Mouse (Mus musculus) ES-E14 (cell line): Measurements from ENCODE around the gene Spats2.

Experiments used
- CHD2 ChIP-seq: IDR thresholded peaks from 2 replicates; pipeline ENCODE4 v1.6.1; 2014; ENCODE audit warnings: mild to moderate bottlenecking, low read depth, low read length, inconsistent platforms
- ZC3H11A ChIP-seq: IDR thresholded peaks from 2 replicates; pipeline ENCODE4 v1.6.1; 2012; ENCODE audit warnings: low read depth, mild to moderate bottlenecking, inconsistent platforms, low read length, borderline replicate concordance

DNA sequence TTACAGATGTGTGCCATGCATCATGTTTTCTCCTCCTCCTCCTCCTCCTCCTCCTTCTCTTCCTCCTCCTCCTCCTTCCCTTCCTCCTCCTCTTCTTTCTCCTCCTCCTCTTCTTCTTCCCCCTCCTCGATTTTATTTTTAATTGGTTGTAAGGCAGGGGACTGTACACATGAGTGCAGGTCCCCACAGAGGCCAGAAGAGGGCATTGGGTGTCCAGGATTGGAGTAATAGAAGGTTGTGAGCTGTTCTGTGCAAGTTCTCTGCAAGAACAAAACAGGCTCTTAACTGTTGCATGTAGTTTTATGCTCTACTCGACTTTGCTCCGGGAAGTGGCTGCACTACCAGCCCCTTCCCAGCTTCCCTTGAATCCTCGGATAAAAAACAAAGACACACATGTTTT is 114.4 kb downstream of the Spats2 start:
- no peak for TF ChIP-seq ZC3H11A
- no peak for TF ChIP-seq CHD2
